Mouse (Mus musculus) neural tube, embryonic 11.5 days (tissue): ENCODE data around the gene Hist1h2ag. TPM values are rescaled to one million over a fixed set of nuclear protein-coding genes. Genes with fewer than 3 reads are reported as not detected.

Source experiments
- ATAC-seq: fragments of 200-750 bp; cut with Nextera tagmentation; 2 replicates; pipeline ENCODE4 v1.8.0; 2017; ENCODE audit warnings: moderate number of reproducible peaks, mild to moderate bottlenecking, moderate TSS enrichment, moderate library complexity; ENCODE audit not compliant: insufficient read depth, low FRiP score, low TSS enrichment
- DNase-seq: peaks from one replicate; pipeline ENCODE4 v3.0.0-alpha.2; 2015; ENCODE audit warnings: low spot score
- H3K27ac ChIP-seq: fragments of 300-500 bp; sonication (generic); 2 replicates; pipeline ENCODE4 v1.5.1; 2014; ENCODE audit warnings: low read depth, mild to moderate bottlenecking, low read length
- H3K27me3 ChIP-seq: fragments of 300-500 bp; sonication (generic); 2 replicates; pipeline ENCODE4 v1.6.1; 2014; ENCODE audit warnings: mild to moderate bottlenecking, low read length, mixed read lengths; ENCODE audit not compliant: control insufficient read depth, insufficient read depth
- H3K36me3 ChIP-seq: fragments of 300-500 bp; sonication (generic); 2 replicates; pipeline ENCODE4 v1.6.1; 2014; ENCODE audit warnings: mild to moderate bottlenecking, low read length, moderate library complexity, mixed read lengths; ENCODE audit not compliant: control insufficient read depth, insufficient read depth
- H3K4me1 ChIP-seq: fragments of 300-500 bp; sonication (generic); 2 replicates; pipeline ENCODE4 v1.6.1; 2014; ENCODE audit warnings: low read length, mixed read lengths; ENCODE audit not compliant: control insufficient read depth, insufficient read depth
- H3K4me2 ChIP-seq: fragments of 300-500 bp; sonication (generic); 2 replicates; pipeline ENCODE4 v1.6.1; 2014; ENCODE audit warnings: low read depth, mild to moderate bottlenecking, moderate library complexity
- H3K4me3 ChIP-seq: fragments of 300-500 bp; sonication (generic); 2 replicates; pipeline ENCODE4 v1.5.1; 2014; ENCODE audit warnings: low read depth, low read length
- H3K9ac ChIP-seq: fragments of 300-500 bp; sonication (generic); 2 replicates; pipeline ENCODE4 v1.6.1; 2014; ENCODE audit warnings: mild to moderate bottlenecking, low read length
- H3K9me3 ChIP-seq: fragments of 300-500 bp; sonication (generic); 2 replicates; pipeline ENCODE4 v1.6.1; 2016; ENCODE audit warnings: low read length; ENCODE audit not compliant: control insufficient read depth
- WGBS: fragments of 180-500 bp; shearing (Covaris S2); extraction: QIAGEN DNeasy Blood & Tissue Kit; methylation state at CpG from one replicate; pipeline ENCODE4 v1.1.7; 2014; 5-methylcytosine and 5-hydroxymethylcytosine counted together
- polyA plus RNA-seq: library from polyadenylated mRNA; unstranded; fragments of >200 nt; fragmentation: Nextera tagmentation; extraction: Ambion mirVana; gene quantifications from 2 replicates; pipeline ENCODE4 v1.2.1, GENCODE M21; 2014

The Hist1h2ag gene
- polyA plus RNA-seq, 1 experiment from 2014 or later: 51.6 TPM

DNA sequence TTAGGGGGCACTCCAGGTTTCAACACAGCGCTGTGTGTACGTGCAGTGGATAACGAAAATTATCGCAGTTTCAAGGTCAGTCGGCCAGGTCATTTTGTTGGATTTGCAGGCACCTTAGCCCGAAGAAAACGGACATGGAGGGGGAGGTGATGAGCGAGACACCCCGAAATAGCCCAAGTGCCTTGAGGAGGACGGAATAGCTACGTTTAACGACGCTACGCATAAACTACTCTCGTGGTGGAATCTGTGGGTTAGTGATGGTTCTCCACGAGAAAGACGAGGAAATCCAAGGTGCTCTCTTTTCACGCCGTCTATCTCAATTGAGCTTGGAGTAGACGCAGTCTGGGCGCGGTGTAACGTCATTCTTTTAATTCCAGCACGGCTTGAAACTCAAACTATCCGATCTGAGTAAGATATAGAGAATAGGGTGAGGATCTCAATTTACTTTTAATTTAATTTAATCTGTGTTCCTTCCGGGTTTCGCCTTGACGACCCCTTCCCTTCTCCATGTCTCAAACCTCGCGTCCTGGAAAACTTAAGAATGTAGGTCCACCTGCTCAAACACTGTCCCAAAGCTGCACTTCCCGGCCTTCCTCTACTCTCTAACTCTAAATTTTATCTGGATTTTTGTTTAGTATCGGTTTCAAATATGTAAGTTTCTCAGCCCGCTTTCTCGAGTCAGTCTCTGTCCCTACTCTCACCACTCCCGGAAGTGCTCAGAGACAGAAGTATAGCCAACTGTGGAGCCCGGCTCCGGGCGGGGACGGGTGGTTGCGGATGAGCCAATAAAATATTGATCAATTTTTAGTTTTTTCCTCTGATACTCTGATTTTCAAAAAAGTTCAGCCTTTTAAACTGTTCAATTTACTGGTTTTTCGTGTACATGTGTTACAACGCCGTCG is 22.6 kb downstream of the Hist1h2ag start:
- Histone ChIP-seq H3K9me3 (no peaks in the 10 kb centered on the region), H3K4me3 (peak overlapping the region; percentile 42), H3K27me3 (peaks cover 15% of the 10 kb centered on the region), H3K4me2 (peak overlapping the region; percentile 57), H3K36me3 (no peaks in the 10 kb centered on the region), H3K4me1 (0 out of 2 replicates have a peak, but pooled peaks cover 3% of the 10 kb centered on the region), H3K9ac (no peak overlapping the region), H3K27ac (no peak overlapping the region)
- WGBS: under 1% methylated on average over 44 of the region's 44 CpGs
- ATAC-seq (no peak), DNase-seq (no peak)

- 0 out of 2 replicates have a peak, but pooled peaks cover 3% of the 10 kb centered on the region for H3K4me1 ChIP-seq
- H3K27me3 ChIP-seq: peaks cover 52% of the 10 kb centered on the region
- DNase-seq (peak; percentile 77), ATAC-seq (peak; percentile 39; the same call in 1 of the 2 replicates)
- WGBS: 15% methylated on average over 27 of the region's 27 CpGs
- H3K36me3 ChIP-seq: no peaks in the 10 kb centered on the region
- no peaks in the 10 kb centered on the region for H3K9me3 ChIP-seq
- H3K27ac ChIP-seq: no peak overlapping the region
- H3K4me3 ChIP-seq: no peak overlapping the region
- H3K4me2 ChIP-seq: no peak overlapping the region
- H3K9ac ChIP-seq: no peak overlapping the region
Observed at GRCm38 (mm10) chr13:22015479-22016450, 27.0 kb downstream of the Hist1h2ag start.

DNA sequence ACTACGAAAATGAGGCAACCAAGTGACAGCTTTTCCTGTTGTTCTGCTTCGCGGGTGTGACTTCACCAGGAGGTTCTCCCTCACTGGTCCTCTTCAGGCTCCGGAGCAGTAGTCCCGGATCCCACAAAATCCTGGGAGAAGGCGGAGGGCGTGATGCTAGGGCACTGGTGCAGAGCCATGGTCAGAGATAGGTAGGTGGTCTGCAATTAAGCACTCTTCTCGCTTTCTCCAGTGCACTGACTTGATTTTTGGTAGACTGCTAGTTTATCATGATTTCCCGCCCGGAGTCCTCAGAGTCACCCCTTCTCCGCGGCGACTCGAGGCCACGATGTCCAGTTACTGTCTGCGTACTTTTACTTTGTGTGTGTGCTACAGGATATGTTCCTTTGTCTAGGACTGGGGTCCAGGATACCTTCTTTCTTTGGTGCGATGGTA is 28.3 kb downstream of the Hist1h2ag start:
- Histone ChIP-seq H3K4me3 (no peak overlapping the region), H3K27me3 (peaks cover 61% of the 10 kb centered on the region), H3K9me3 (no peaks in the 10 kb centered on the region), H3K36me3 (no peaks in the 10 kb centered on the region), H3K4me1 (no peaks in the 10 kb centered on the region), H3K4me2 (peak overlapping the region; percentile 15; the same call in 1 of the 2 replicates), H3K9ac (no peak overlapping the region), H3K27ac (no peak overlapping the region)
- WGBS: 9% methylated on average over 17 of the region's 17 CpGs
- peak; percentile 51 for DNase-seq
- ATAC-seq: no peak

DNA sequence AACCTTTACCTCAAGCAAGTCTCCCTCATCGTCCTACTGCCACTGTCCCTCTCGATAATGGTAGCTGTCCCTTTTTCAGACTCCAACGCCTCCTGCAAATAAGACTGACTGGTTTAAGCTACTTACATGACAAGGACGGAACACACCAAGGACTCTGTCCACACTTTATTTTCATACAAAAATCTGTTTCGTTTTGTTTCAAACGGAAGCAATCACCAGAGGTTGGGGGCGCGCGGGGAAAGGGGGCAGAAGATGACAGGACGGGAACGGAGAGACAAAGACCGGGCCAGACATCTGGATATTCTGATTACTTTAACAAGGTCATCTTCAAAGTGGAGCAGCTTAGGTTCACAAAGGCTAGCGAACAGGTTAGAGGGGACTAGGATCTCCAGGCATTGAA is 29.0 kb downstream of the Hist1h2ag start:
- no peaks in the 10 kb centered on the region for H3K36me3 ChIP-seq
- no peak overlapping the region for H3K9ac ChIP-seq
- 11% methylated on average over 13 of the region's 13 CpGs for WGBS
- H3K4me2 ChIP-seq: no peak overlapping the region
- no peak overlapping the region for H3K4me3 ChIP-seq
- ATAC-seq: no peak
- H3K9me3 ChIP-seq: no peaks in the 10 kb centered on the region
- peaks cover 64% of the 10 kb centered on the region for H3K27me3 ChIP-seq
- no peak for DNase-seq
- H3K4me1 ChIP-seq: no peaks in the 10 kb centered on the region
- no peak overlapping the region for H3K27ac ChIP-seq

- no peaks in the 10 kb centered on the region for H3K9me3 ChIP-seq
- 33% methylated on average over 6 of the region's 7 CpGs for WGBS
- peaks cover 91% of the 10 kb centered on the region for H3K27me3 ChIP-seq
- no peak for ATAC-seq
- no peak within 1 kb of the TSS for H3K4me3 ChIP-seq
- DNase-seq: no peak
- no peak within 1 kb of the TSS for H3K27ac ChIP-seq
- no peak within 1 kb of the TSS for H3K4me2 ChIP-seq
- no peak within 1 kb of the TSS for H3K9ac ChIP-seq
- peaks cover 14% of the 10 kb centered on the region for H3K4me1 ChIP-seq
- H3K36me3 ChIP-seq: no peaks in the 10 kb centered on the region
Observed at GRCm38 (mm10) chr13:22009642-22010041, 33.1 kb downstream of the Hist1h2ag start, which contains the start of gene Prss16. TSS of gene Prss16 (minus strand) at chr13:22009742.

GRCm38 (mm10) chr13:22008707-22009106 is 34.0 kb downstream of the Hist1h2ag start:
- Histone ChIP-seq H3K4me1 (peaks cover 14% of the 10 kb centered on the region), H3K27me3 (peaks cover 91% of the 10 kb centered on the region), H3K4me3 (no peak overlapping the region), H3K4me2 (no peak overlapping the region), H3K27ac (no peak overlapping the region), H3K36me3 (no peaks in the 10 kb centered on the region), H3K9me3 (no peaks in the 10 kb centered on the region), H3K9ac (no peak overlapping the region)
- DNase-seq (no peak), ATAC-seq (no peak)
- WGBS: 67% methylated on average over 3 of the region's 3 CpGs

DNA sequence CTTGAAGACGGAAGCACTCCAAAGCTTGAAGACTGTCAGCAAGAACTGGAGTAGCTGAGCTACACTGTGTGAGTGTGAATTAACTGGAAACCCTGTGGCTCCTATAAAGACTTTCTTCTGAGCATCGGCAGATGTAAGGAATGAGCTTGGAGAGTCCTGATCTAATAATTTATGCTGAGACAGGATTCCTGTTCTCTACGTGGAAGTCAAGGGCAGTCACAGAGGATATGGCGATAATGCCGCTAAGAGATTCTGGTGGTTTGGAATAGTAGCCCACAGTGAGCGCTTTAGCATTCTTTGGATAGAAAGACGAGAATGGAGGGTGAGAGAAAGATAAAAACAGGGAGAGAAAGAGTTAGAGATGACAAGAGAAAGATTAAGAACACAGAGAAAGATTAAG is 34.9 kb downstream of the Hist1h2ag start:
- Histone ChIP-seq H3K36me3 (no peaks in the 10 kb centered on the region), H3K9ac (no peak overlapping the region), H3K27ac (no peak overlapping the region), H3K27me3 (peaks cover 93% of the 10 kb centered on the region), H3K4me2 (no peak overlapping the region), H3K9me3 (no peaks in the 10 kb centered on the region), H3K4me1 (peaks cover 14% of the 10 kb centered on the region), H3K4me3 (no peak overlapping the region)
- WGBS: 44% methylated on average over 7 of the region's 7 CpGs
- no peak for DNase-seq
- ATAC-seq: no peak

- Histone ChIP-seq H3K36me3 (no peaks in the 10 kb centered on the region), H3K9ac (no peak overlapping the region), H3K27ac (no peak overlapping the region), H3K4me2 (peak overlapping the region; percentile 79), H3K9me3 (no peaks in the 10 kb centered on the region), H3K27me3 (peaks cover 93% of the 10 kb centered on the region), H3K4me1 (peaks cover 14% of the 10 kb centered on the region), H3K4me3 (peak overlapping the region; percentile 44)
- WGBS: 1% methylated on average over 18 of the region's 18 CpGs
- no peak for ATAC-seq
- DNase-seq: no peak
Observed at GRCm38 (mm10) chr13:22007121-22007510, 35.6 kb downstream of the Hist1h2ag start.
